Mouse (Mus musculus): ENCODE data around the gene Robo3.

Robo3 gene

GRCm38 (mm10) chr9:37368081-37368830 is 64.8 kb downstream of the Robo3 start:
- no peak for DNase-seq

- peak in 1 of 2 experiments; percentile 20 for DNase-seq
These were observed 65.6 kb downstream of the Robo3 start, which contains the start of gene Hepacam for GRCm38 (mm10) chr9:37367301-37368080. Gene Hepacam, plus strand, starts transcription at chr9:37367351.

GRCm38 (mm10) chr9:37365706-37366105 is 67.3 kb downstream of the Robo3 start:
- no peak for DNase-seq

Measured in cerebellum, postnatal 25 days (tissue).